Mouse (Mus musculus) mouse trophoblast stem cell (cell line): ENCODE measurements around the gene Ninl.
"Not testable (repeated sequence)": the region's sequence is repeated elsewhere in the genome, so short reads cannot be mapped to it uniquely, and the experiment has no call there.

Experiments
- in situ Hi-C, 2 experiments: fragments of 300-500 bp; cut with MseI, MboI; formaldehyde crosslinking; loops; 2 replicates in 1 of 2; 3 replicates in 1 of 2; pipeline ENCODE4 v1.15.1; 2025

Ninl gene

DNA sequence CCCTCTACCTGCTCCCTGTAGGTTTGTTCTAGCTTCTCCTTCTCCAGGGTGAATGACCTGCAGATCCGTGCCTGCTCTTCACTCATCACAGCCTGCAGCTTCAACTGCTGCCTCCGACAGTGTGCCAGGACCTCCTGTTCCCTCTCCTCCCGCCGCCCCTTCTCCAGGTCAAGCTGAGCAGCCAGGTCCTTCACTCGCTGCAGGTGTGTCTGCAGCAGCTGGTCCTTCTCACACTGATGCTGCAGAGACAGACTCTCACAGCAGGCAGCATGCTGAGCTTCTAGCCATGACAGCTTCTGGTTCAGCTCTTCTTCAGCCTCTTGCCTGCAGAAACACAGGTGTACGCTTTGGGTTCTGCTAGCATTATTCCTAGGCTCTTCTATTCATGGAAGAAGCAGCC lies 89.1 kb downstream of the Ninl start:
- in situ Hi-C loops: no loop called here

DNA sequence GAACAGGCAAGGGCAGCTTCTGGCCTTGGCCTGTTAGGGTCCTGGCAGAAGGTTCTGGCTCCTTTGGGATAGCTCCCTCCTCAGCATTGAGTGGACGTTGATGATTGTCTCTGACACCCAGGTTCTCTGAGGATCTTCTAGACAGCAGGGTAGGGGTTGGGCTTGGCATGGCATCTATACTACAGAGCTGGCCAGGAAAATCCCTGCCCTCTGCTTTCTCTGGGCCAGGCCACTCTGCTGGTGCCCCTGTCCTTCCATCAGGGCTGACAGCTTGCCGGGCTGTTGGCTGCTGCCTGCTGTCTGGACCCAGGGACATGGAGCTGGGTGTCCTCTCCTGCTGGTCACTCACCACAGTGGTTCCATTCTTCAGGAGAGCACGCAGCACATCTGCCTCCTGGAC lies 89.5 kb downstream of the Ninl start:
- in situ Hi-C loops: no loop called here

DNA sequence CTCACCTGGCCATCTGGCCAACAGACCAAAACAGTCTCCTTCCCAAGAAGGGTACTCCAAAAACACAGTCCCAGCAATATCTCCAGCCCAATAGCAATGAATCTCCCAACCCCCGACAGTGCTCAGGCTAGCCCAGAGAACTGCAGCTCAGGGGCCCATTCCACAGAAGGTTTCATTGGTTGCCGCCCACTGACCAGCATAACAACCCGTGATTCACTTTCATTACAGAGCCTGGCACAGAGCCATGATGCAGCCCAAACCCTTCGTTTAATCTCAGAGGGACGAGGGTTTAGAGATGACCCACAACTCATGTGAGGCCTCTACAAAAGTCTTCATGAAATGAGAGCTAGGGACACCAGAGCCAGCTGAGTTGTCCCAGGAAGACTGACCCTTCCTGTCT lies 90.4 kb downstream of the Ninl start:
- in situ Hi-C loops: no loop called here

DNA sequence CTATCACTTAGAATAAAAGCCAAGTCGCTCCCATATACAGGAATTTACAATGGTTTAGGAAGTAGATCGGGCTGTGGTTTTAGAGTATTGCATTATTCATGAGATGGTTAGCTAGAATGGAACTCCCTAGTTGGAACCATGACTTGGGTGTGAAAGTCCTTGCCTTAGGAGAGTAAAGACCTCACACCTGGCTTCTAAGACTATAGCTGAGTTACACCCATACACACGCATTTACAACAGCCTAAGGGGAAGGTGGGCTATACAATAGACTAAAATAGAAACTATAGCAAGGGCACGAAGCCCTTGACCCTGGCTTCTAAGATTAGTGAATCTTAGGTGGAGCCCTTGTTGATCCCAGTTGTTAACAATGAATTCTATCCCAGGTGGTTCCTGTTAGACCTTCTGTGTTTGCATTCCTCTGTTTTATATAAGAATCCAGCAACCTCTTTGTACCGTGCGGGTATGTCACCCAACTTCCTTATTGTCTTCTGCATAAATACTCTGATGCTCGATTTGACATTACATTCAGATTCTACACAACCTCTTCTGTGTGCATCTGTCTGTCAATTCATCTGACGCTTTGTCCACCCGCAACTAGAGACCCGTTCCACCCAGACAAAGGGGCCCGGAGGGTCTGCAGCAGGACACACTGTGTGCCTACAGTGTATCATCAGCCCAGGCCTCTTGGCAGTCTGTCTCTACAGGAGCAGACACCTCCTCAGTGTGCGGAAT lies 91.1 kb downstream of the Ninl start:
- in situ Hi-C loops: not testable (repeated sequence)

DNA sequence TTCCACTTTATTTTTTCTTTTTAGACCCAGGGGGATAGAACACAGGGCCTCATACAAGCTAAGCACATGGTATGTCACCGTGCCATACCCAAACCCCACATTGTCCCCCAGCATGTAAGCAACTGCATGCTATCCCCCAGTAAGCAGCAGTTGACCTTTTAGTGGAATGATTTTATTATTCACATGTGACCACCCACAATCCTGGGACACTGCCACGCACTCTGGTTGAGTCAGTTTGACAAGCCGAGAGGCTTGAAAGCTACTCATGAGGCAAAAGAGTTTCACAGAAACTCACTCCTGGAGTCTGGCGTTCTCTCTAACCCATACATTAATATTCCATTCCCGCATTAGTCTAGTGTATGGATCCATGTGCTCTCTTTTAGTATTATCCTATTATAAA lies 91.8 kb downstream of the Ninl start:
- in situ Hi-C loops: not testable (repeated sequence)

DNA sequence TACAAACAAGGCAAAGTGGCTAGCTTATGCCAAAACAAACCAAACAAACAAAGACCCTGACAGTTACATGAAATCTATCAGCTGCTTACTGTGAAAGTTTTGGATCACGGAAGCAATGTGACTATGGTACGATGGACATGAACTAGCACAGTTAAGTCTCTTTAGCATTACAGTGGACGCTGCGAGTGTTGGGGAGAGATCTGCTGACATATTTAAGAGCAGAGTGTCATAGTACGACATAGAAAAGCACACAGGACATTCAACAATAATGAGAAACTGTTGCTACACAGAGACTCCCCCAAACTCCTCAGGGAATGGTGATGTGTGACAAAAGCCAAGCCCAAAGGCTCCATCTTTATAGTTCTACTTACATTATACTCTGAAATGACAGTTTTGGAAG lies 95.2 kb downstream of the Ninl start:
- in situ Hi-C loops: no loop called here

DNA sequence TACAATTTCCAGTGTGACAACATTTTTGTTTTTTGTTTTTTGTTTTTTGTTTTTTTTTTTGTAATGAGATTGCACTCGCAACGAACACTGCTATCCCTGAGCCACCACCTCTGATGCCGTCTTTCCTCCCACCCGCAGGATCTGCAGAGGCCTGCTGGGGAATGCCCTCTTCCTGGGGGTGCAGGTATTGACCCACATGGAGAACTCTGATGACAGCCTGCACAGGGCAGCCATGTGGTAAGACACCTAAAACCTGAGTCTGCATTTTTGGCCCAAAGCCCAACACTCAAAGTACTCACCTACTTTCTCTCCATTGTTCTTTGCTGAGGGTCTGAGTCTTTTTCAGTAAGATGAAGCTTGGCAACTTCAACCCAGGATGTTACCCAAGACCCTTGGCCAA lies 104.5 kb downstream of the Ninl start:
- in situ Hi-C loops: no loop called here

DNA sequence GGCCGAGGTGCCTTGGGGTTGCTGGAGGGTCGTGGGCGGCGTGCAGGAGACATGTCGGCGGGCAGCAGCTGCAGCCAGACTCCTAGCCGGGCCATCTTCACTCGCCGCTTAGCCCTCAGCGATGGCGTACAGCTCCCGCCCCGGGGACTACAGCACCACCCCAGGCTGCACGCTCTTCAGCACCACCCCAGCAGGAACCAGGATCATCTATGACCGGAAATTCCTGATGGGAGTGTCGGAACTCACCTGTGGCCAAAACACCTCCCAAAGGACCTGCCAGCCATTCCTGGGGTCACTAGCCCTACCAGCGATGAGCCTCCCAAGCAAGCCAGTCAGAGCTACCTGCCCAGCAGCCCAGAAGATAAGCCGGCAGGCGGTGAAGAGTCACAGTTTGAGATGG lies 105.7 kb downstream of the Ninl start:
- in situ Hi-C loops: no loop called here

DNA sequence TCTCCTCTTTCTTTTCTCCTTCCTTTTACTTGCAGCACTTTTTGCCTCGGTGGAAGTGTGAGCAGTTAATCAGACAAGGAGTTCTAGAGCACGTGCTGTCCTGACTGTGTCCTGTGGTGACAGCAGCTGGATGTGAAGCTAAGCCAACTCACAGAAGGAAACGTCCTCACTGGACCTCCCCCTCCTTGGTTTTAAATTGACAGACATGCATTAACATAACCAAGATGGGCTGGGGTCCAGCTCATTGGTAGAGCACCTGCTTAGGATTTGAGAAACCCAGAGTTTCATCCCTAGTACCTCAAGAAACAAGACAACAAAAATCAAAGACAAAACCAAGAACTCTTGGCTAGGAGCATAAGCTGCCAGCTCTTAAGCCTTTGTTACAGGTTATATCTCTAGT lies 108.4 kb downstream of the Ninl start:
- in situ Hi-C loops: no loop called here

DNA sequence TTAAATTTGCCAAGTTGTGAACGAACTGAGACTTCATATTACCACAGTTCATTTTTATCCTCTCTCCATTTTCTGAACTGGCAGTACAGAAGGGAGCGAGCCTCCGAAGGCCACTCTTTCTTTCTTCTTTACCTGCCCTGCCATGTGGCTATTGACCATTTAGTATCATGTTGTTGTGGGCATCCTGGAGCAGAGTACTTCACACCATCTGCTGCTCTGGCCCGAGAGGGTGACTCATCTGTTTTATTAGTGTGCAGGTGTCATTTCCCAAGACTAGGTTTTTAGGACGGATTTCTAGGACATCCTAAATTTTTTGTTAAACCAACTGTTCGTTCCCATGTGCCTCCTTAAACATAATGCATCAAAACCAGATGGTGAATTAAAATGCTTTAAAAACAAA lies 110.0 kb downstream of the Ninl start:
- in situ Hi-C loops: no loop called here

DNA sequence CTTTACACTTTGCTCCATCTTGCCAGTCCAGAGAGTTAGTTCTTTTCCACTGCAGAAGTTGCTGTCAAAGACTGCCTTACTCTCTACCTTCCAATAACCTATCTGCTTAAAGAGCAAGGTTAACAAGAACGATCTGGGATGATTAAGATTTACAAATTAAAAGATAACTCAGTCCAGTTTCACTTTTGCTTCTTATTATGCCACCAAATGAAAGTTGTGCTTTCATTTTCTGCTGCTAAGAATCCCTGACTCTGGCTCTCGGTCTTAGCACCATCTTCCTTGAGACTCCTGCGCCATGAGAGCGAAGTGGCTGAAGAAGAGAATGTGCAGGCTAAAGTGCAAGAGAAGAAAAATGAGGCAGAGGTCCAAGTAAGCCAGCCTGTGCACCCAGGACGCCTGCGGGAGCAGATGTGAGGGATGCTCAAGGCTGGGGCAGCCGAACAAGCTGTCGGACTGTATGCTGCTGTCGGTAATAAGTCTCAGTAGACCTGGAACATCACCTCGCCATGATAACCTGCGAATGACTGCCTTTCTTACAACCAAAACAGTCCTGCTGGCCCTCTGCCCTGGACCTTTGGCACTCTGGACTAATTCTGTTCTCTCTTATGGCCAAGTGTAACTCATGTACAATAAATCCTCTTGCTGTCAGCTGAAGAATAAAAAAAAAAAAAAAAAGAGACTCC lies 112.0 kb downstream of the Ninl start:
- in situ Hi-C loops: no loop called here

DNA sequence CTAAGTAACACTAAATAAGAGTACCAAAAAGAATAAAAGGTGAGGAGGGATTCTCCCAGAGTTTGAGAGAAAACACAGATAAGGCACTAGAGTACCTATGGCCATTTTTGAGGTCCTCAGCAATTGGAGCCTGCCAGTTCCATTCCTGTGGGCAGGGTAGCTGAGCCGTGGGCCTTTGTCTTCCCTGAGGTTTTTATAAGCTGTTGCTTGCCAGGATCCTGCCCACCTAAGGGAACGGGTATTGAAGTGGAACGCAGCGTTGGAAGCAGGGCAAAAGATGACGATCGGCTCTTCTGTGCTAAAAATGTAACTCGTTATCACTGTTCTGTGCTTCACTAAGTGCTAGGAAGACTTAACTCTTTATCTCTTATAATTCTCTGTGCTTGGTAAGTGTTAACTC lies 115.7 kb downstream of the Ninl start:
- in situ Hi-C loops: no loop called here

DNA sequence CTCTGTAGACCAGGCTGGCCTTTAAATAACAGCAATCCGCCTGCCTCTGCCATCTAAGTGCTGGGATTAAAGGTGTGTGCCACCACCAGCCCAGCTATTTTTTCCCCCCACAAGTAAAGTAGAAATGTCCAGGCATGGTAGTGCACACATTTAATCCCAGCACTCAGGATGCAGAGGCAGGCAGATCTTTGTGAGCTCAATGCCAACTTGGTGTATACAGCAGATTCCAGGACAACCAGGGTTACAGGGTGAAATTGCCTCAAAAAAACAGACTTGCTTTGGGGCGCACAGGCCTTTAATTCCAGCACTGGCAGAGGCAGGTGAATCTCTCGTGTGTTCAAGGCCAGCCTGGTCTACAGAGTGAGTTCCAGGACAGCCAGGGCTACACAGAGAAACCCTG lies 116.2 kb downstream of the Ninl start:
- in situ Hi-C loops: no loop called here

DNA sequence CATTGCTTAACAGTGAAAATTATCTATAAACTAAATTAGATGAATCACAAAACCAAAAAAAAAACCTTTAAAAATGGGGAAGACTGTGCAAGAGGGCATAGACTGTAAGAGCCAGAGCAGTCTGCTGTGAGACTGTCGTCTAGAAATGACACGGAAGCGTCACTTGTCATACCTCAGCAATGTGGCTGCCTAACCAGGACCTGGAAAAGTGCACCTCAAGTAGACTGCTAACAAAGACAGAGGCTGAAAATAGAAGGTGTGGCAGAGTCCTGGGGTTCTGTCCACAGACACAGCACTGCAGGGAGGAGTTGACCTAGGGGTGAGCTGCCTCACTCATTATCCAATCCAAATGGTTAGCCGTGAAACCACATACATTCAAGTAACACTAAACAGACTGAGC lies 117.0 kb downstream of the Ninl start:
- in situ Hi-C loops: no loop called here

DNA sequence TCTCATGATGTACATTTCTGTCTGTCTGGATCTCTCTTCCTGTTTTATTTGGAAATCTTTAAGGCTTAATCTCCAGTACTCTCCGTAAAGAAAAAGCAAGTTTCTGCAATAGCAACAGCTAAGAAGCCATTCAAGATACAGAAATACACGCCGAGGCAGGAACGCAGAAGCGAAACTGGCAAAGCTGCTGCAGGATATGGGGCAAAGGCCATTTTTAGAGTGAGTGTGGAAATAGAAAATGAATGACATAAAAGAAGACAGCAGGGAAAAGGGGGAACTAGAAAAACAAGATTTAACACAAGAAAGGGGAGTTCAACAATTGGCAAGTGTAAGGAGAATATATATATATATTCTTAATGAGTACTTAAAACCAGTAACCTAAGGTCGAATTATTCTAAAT lies 117.5 kb downstream of the Ninl start:
- in situ Hi-C loops: no loop called here

DNA sequence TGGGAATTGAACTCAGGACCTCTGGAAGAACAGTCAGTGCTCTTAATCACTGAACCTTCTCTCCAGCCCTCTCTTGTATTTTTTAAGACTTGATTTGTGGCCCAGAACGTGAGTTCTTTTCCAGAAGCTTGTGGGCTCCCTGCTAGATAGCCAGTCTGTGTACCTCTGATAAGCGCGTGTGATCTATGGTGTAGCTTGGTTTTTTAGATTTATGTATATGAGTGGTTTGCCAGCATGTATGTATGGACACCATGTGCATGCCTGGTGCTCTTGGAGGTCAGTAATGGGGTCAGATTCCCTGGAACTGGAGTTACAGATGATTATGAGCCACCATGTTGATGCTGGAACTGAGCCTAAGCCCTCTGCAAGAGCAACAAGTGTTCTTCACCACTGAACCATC lies 118.6 kb downstream of the Ninl start:
- in situ Hi-C loops: no loop called here

DNA sequence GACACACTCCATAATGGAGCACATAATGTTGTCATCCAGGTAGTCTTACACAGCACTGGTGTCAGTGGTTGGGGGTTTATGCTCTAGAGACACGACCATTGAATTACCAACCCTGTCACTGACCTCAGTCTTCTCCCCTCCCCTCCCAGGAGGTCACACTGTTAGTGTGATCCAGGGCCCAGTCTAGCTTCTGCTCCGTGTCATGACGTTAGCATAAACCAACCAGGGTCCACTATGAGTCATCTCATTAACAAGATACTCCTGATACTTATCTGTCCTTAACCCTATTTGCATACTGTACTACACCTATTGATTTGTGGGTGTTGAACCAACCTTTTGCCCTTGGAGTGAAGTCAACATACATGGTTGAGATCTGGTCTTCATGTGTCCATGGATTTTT lies 120.5 kb downstream of the Ninl start:
- in situ Hi-C loops: no loop called here

DNA sequence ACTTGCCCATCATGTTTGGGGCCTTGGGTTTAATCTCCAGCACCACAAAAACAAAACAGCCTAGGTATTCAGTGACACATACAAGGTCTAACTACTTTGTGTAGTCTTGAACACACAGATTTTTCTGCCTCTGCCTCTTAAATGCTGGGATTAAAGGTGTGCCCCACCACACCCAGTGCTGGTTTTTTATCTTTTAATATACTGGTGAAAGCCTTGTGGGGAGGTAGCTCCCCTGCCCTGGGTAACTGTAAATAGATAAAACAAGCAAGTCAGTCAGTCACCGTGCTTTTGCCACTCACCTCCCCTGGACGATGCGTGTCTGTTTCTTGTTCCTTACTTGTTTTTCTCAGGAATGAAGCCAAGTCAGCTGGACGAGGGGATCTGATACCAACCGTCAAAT lies 123.4 kb downstream of the Ninl start:
- in situ Hi-C loops: no loop called here

DNA sequence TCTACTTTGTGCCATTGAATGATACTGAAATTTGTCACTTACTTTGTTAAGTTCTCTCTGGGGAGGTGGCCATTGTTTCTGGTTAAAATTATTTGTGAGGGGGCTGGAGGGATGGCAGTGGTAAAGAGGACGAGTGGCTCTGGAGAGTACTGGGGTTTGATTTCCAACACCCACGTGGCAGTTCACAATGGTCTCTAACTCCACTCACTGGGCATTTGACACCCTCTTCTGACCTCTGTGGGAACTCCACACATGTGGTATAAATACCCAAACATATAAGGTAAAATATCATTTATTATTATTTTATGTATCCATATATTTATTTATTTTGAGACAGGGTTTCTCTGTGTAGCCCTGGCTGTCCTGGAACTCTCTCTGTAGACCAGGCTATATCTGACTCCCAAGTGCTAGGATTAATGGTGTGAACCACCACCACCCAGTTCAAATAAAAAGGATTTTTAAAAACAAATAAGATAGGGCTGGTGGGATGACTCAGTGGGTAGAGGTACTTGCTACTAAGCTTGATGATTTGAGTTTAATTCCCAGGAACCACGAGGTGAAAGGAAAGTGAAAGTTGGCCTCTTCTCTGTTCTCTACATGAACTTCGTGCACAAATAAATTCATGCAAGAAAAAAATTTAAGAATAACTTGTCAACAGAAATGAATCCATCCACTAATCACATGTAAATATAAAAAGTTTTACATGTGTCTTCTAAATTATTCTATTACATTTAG lies 124.2 kb downstream of the Ninl start:
- in situ Hi-C loops: no loop called here

DNA sequence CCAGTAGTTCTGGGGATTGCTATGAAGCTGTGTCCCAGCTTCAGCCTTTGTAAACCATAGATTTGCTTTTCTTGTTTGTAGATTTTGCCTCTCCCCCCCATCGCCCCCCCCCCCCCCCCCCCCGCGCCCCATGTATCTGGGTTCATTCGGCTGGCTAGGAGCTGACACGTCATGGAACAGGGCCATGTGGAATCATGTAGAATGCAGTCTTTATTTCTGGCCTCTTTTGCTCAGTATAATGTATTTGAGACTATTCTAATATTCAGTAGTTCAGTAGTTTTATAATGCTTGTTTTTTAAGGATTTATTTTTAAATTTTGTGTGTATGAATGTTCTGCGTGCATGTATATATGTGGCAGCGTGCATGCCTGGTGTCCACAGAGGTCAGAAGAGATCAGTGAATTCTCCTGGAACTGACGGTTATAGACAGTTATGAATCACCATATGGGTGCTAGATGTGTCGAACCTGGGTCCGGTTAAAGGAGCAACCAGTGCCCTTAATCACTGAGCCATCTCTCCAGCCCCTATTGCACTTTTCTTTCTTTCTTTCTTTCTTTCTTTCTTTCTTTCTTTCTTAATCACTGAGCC lies 128.8 kb downstream of the Ninl start:
- in situ Hi-C loops: no loop called here

DNA sequence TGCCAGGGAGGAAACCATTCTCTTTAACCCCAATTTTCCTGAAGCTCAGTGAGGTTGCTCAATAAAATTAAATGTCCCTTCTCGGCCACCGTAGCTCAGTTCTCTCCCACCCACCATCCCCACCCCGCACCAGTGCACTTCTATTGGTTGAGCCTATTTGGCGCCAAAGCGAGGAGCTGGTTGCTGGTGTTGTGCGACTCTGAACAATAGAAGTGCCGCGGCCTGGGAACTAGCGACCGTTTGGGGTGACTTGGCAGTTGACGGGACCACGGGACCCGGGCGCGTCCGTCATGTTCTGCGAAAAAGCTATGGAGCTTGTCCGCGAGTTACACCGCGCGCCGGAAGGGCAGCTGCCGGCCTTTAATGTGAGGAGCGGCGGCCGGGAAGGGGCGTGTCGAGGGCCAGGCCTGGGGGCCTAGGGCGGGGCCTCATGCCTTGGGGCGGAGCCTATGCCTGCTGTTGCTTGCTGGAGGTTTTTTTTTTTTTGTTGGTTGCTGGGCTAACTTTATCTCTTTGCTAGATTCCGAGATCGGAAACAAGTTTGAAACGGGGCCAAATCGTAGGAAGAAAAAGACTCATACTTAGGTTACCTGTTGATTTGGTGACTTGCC lies 129.6 kb downstream of the Ninl start:
- in situ Hi-C loops: no loop called here

DNA sequence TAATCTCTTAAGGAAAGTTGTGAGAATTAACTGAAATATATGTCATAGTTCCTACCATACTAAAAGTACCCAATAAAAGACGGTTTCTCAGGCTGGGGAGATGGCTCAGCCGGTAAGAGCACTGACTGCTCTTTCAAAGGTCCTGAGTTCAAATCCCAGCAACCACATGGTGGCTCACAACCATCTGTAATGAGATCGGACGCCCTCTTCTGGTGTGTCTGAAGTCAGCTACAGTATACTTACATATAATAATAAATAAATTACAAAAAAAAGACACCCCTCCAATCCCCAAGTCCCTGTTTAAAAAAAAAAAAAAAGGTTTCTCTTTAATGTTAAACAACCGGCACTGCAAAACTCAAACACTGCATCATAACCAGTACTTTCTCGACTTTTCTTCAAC lies 130.3 kb downstream of the Ninl start:
- in situ Hi-C loops: not testable (repeated sequence)
